Mouse (Mus musculus): ENCODE results near the gene Sacm1l. TPM values are rescaled to one million over a fixed set of nuclear protein-coding genes. Genes with fewer than 3 reads are reported as not detected.

The Sacm1l gene
- polyA plus RNA-seq, 1 experiment from 2014 or later: 43.9 TPM

DNA sequence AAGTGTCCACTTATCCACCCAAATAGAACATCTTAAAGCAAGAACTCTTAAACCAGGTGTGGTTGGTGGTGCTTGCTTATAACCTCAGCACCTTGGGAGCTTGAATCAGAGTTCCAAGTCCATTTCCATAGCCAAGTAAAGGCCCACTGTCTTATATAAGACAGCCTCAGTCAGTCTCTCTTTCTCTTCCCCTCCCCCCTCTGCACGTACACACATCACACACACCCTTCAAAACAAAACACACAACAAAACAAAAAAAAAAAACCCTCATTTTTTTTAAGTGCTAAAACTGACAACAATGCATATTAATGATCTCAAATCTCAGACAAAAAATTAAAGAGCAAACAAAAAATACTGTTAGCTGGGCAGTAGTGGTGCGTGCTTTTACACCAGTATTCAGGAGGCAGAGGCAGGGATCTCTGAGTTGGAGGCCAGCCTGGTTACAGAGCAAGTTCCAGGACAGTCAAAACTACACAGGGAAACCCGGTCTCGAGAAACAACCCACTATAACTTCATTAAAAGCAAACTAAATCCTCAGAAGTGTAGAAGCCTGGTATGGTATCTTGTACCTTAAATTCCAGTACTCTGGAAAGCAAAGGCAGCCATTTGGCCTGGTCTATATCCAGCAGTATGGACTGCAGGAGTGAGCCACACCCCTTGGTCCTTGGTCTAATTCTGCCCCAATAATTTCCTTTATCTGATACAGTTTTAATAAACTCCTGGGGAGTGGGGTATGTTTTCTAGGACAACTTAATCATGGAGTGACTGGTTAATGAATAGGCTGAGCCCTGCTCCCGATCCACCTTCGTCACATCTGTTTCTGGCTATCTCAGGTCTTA, 1.3 kb upstream of the Sacm1l start:
- peaks cover 31% of the 10 kb centered on the region for H3K4me1 ChIP-seq (replicated peaks)
- H3K36me3 ChIP-seq: no peaks in the 10 kb centered on the region
- H3K27ac ChIP-seq: peak overlapping the region; percentile 92
- peak overlapping the region; percentile 56 for H3K9ac ChIP-seq
- H3K4me2 ChIP-seq: peak overlapping the region; percentile 63
- ATAC-seq (replicated peaks; ENCODE audit: insufficient number of reproducible peaks, insufficient read depth, low FRiP score, low read depth): no peak
- peak overlapping the region; percentile 98 for H3K4me3 ChIP-seq
- WGBS: 32% methylated on average over 6 of the region's 6 CpGs
- no peaks in the 10 kb centered on the region for H3K9me3 ChIP-seq (replicated peaks)
- H3K27me3 ChIP-seq: no peaks in the 10 kb centered on the region

DNA sequence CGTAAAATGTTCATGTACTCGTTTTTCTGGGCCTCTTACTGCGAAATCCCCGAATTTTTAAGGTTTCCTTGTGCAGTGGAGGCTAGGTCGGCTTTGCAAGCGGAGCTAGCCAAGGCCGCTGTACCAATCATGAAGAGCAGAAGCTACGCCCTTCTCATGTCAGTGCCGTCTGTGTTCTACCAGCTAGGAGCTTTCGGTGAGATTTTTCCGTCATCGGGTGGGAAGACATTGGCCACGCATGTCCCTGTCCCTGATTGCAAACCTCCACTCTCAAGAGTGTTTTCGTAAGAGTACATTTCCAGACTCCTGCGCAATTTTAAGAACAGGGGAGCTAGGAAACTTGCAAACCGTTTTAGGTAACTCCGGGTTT, 648 bp upstream of the Sacm1l start:
- Histone ChIP-seq H3K27me3 (no peaks in the 10 kb centered on the region), H3K36me3 (no peaks in the 10 kb centered on the region), H3K4me3 (peak overlapping the region; percentile 98), H3K9ac (peak overlapping the region; percentile 56), H3K27ac (peak overlapping the region; percentile 92), H3K9me3 (replicated peaks) (no peaks in the 10 kb centered on the region), H3K4me2 (peak overlapping the region; percentile 63), H3K4me1 (replicated peaks) (peaks cover 31% of the 10 kb centered on the region)
- WGBS: under 1% methylated on average over 17 of the region's 17 CpGs
- ATAC-seq (replicated peaks; ENCODE audit: insufficient number of reproducible peaks, insufficient read depth, low FRiP score, low read depth): peak; percentile 19; the same call in 1 of the 2 replicates

DNA sequence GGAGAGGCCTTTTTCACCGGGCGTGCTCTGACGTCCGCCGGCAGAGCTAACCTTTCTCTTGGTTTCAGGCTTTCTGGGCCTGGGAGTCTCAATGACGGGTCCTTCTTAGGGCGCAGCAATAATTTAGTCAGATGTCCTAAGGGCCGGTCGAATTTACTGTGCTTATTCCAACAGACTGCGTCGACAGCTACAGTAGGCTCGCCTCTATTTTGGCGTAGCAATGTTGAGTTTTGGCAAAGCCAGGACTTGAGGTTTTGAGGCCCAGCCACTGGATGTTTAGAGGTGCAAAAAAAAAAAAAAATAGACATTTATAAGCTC, 558 bp downstream of the Sacm1l start:
- H3K9ac ChIP-seq: peak overlapping the region; percentile 99
- WGBS: under 1% methylated on average over 13 of the region's 13 CpGs
- H3K4me1 ChIP-seq (replicated peaks): peaks cover 28% of the 10 kb centered on the region
- peak overlapping the region; percentile 98 for H3K4me3 ChIP-seq
- peak overlapping the region; percentile 95 for H3K27ac ChIP-seq
- no peaks in the 10 kb centered on the region for H3K36me3 ChIP-seq
- H3K4me2 ChIP-seq: peak overlapping the region; percentile 60
- no peaks in the 10 kb centered on the region for H3K27me3 ChIP-seq
- H3K9me3 ChIP-seq (replicated peaks): no peaks in the 10 kb centered on the region
- ATAC-seq (replicated peaks; ENCODE audit: insufficient number of reproducible peaks, insufficient read depth, low FRiP score, low read depth): no peak

DNA sequence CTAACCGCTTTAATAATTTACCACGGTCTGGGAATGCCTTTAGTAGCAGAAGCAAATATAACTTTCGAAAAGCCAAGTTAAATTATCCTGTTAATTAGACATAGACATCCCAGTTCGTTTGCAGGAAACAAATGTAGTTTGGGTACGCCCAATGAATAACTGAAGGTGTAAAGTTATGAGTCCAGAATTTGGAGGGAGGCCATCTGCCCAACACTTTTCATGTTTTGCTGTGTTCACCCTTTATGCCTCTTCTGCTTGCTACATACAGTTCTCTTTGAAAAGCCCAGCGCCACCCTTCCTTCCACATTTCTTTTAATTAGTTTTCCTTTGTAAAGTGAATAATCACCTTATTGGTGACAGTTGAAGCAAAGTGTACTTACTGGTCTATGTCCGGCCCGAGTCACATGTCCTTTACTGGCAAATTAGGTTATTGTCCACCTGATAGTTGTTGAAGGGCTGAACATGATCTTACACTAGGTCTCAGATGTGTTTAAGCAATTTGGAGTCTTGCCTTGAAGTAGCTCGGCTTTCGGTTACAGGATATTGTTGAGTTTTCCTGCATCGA, 1.1 kb downstream of the Sacm1l start:
- H3K36me3 ChIP-seq: no peaks in the 10 kb centered on the region
- peak overlapping the region; percentile 60 for H3K4me2 ChIP-seq
- ATAC-seq (replicated peaks; ENCODE audit: insufficient number of reproducible peaks, insufficient read depth, low FRiP score, low read depth): no peak
- H3K9ac ChIP-seq: peak overlapping the region; percentile 99
- no peaks in the 10 kb centered on the region for H3K27me3 ChIP-seq
- H3K4me3 ChIP-seq: peak overlapping the region; percentile 98
- 35% methylated on average over 11 of the region's 11 CpGs for WGBS
- H3K27ac ChIP-seq: peak overlapping the region; percentile 95
- peaks cover 28% of the 10 kb centered on the region for H3K4me1 ChIP-seq (replicated peaks)
- H3K9me3 ChIP-seq (replicated peaks): no peaks in the 10 kb centered on the region

DNA sequence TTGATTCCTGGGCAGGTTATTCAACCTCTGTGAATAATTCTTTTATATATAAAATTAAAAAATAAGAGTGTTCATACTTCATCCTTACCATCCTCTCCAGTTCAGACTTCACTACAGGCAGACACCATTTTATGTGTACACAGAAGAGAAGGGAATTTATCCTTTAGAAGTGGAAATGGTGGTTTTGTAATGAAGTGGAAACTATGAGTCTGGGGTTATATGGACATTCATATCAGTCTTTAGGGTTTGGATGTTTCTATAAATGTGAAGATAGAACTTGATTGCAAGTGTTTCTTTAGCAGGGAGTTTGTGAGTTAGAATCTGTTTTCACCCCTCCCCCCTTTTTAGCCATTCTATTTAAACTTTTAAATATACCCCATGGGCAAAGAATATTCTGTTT, 1.7 kb downstream of the Sacm1l start:
- Histone ChIP-seq H3K9ac (peak overlapping the region; percentile 99; the same call in 1 of the 2 replicates), H3K4me3 (peak overlapping the region; percentile 98), H3K27ac (no peak overlapping the region), H3K36me3 (no peaks in the 10 kb centered on the region), H3K4me1 (replicated peaks) (peaks cover 28% of the 10 kb centered on the region), H3K27me3 (no peaks in the 10 kb centered on the region), H3K4me2 (peak overlapping the region; percentile 60), H3K9me3 (replicated peaks) (no peaks in the 10 kb centered on the region)
- no peak for ATAC-seq (replicated peaks; ENCODE audit: insufficient number of reproducible peaks, insufficient read depth, low FRiP score, low read depth)

DNA sequence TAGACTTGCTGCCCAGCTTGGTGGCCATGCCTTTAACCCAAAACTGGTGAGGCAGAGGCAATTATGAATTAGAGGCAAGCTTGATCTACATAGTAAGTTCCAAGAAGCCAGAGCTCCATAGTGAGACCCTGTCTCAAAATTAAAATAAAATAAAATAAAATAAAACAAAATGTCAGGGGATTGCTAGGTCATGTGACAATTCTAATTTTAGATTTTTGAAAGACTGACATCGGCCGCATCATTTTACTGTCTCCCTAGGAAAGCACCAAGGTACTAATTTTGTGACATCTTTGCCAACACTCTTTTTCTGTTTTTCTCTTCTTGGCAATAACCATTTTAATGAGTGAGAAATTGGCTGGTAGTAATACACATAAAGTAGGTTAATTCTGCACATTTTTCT, 7.1 kb downstream of the Sacm1l start:
- Histone ChIP-seq H3K9ac (no peak overlapping the region), H3K4me3 (no peak overlapping the region), H3K9me3 (replicated peaks) (no peaks in the 10 kb centered on the region), H3K36me3 (no peaks in the 10 kb centered on the region), H3K4me2 (no peak overlapping the region), H3K27me3 (no peaks in the 10 kb centered on the region), H3K4me1 (replicated peaks) (peaks cover 13% of the 10 kb centered on the region), H3K27ac (no peak overlapping the region)
- 83% methylated on average over 2 of the region's 2 CpGs for WGBS
- no peak for ATAC-seq (replicated peaks; ENCODE audit: insufficient number of reproducible peaks, insufficient read depth, low FRiP score, low read depth)

DNA sequence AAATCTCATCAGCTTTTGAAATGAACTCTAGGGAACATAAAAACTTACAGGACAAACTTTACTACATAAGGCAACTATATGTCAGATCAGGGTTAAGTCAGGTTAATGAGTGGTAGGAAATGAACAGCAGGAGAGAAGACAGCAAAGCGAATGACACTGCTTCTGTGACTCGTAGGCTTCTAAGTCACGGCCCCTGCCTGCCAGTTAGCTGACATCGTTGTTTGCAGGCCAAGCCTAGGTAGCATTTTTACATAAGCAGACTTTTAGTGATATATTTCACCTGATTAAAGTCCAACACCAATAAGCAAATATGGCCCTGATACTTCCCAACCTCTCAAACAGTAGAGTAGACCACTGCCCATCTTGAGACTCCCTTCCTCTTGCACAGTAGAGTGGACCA, 8.6 kb downstream of the Sacm1l start:
- Histone ChIP-seq H3K9me3 (replicated peaks) (no peaks in the 10 kb centered on the region), H3K4me3 (no peak overlapping the region), H3K9ac (no peak overlapping the region), H3K36me3 (no peaks in the 10 kb centered on the region), H3K4me1 (replicated peaks) (peaks cover 6% of the 10 kb centered on the region; the same call in 1 of the 2 replicates), H3K27me3 (no peaks in the 10 kb centered on the region), H3K4me2 (no peak overlapping the region), H3K27ac (no peak overlapping the region)
- WGBS: 56% methylated on average over 4 of the region's 4 CpGs
- ATAC-seq (replicated peaks; ENCODE audit: insufficient number of reproducible peaks, insufficient read depth, low FRiP score, low read depth): no peak

DNA sequence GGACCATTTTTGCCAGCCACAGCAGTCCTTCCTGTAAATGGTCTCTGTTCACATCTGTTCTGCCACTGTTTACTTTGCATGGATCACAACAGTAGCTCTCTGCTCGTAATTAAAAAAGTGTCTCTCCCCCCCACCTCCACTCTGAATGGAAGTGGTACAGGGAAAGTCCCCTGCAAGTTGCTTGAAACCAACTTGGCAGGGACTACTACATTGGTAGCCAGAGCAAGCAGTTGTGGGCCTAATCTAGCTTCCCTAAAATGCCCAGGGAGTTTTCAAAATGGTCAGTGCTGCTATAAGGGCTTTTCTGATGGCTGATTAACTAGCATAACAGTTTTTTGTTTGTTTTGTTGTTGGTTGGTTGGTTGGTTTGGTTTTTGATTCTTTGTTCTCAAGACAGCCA, 9.5 kb downstream of the Sacm1l start:
- H3K4me3 ChIP-seq: no peak overlapping the region
- peaks cover 6% of the 10 kb centered on the region; the same call in 1 of the 2 replicates for H3K4me1 ChIP-seq (replicated peaks)
- H3K9me3 ChIP-seq (replicated peaks): no peaks in the 10 kb centered on the region
- no peaks in the 10 kb centered on the region for H3K27me3 ChIP-seq
- 66% methylated on average over 1 of the region's 1 CpGs for WGBS
- H3K27ac ChIP-seq: no peak overlapping the region
- no peak overlapping the region for H3K9ac ChIP-seq
- ATAC-seq (replicated peaks; ENCODE audit: insufficient number of reproducible peaks, insufficient read depth, low FRiP score, low read depth): no peak
- H3K4me2 ChIP-seq: no peak overlapping the region
- peaks cover 6% of the 10 kb centered on the region; the same call in 1 of the 2 replicates for H3K36me3 ChIP-seq

DNA sequence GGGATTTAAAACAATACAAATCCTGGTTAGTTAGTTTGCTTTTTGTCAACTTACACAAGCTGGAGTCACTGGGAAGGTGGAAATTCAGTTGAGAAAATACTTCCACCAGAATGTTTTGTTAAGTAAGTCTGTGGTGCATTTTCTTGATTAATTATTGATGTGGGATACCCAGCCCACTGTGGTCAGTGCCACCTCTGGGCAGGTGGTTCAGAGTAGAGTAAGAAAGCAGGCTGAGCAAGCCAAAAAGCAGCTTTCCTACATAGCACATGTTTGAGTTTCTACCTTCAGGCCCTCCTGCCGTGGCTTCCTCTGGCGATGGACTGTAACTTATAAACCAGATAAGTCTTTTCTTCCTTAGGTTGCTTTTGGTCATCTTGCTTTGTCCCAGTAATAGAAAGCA, 10.3 kb downstream of the Sacm1l start:
- H3K4me3 ChIP-seq: no peak overlapping the region
- H3K27me3 ChIP-seq: no peaks in the 10 kb centered on the region
- no peak for ATAC-seq (replicated peaks; ENCODE audit: insufficient number of reproducible peaks, insufficient read depth, low FRiP score, low read depth)
- no peak overlapping the region for H3K9ac ChIP-seq
- H3K9me3 ChIP-seq (replicated peaks): no peaks in the 10 kb centered on the region
- H3K36me3 ChIP-seq: peaks cover 6% of the 10 kb centered on the region; the same call in 1 of the 2 replicates
- H3K4me1 ChIP-seq (replicated peaks): peaks cover 6% of the 10 kb centered on the region; the same call in 1 of the 2 replicates
- 75% methylated on average over 2 of the region's 2 CpGs for WGBS
- H3K4me2 ChIP-seq: no peak overlapping the region
- no peak overlapping the region for H3K27ac ChIP-seq

DNA sequence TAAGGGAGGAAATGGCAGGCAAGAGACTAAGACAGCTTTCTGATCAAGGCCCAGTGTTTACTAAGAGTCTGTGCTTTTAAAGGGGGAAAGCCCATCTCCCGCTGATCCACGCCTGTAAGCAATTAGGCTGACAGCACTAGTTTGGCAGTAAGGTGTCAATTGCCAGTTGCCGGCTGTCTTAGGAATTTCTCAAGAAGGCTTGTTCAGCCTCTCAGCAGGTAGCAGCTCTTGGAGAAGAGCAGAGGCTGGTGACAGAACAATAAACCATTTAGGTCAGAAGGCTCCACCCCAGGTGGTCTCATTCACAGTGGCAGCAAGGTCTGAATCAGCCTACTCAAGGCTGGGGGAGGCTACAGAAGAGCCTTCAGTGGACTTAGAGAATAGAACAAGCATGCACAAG, 25.0 kb downstream of the Sacm1l start:
- H3K4me3 ChIP-seq: no peak overlapping the region
- no peaks in the 10 kb centered on the region; the same call in 1 of the 2 replicates for H3K4me1 ChIP-seq (replicated peaks)
- H3K36me3 ChIP-seq: peaks cover 63% of the 10 kb centered on the region
- H3K9ac ChIP-seq: no peak overlapping the region
- 54% methylated on average over 3 of the region's 3 CpGs for WGBS
- H3K4me2 ChIP-seq: no peak overlapping the region
- no peak overlapping the region for H3K27ac ChIP-seq
- no peak for ATAC-seq (replicated peaks; ENCODE audit: insufficient number of reproducible peaks, insufficient read depth, low FRiP score, low read depth)
- no peaks in the 10 kb centered on the region for H3K9me3 ChIP-seq (replicated peaks)
- H3K27me3 ChIP-seq: no peaks in the 10 kb centered on the region

DNA sequence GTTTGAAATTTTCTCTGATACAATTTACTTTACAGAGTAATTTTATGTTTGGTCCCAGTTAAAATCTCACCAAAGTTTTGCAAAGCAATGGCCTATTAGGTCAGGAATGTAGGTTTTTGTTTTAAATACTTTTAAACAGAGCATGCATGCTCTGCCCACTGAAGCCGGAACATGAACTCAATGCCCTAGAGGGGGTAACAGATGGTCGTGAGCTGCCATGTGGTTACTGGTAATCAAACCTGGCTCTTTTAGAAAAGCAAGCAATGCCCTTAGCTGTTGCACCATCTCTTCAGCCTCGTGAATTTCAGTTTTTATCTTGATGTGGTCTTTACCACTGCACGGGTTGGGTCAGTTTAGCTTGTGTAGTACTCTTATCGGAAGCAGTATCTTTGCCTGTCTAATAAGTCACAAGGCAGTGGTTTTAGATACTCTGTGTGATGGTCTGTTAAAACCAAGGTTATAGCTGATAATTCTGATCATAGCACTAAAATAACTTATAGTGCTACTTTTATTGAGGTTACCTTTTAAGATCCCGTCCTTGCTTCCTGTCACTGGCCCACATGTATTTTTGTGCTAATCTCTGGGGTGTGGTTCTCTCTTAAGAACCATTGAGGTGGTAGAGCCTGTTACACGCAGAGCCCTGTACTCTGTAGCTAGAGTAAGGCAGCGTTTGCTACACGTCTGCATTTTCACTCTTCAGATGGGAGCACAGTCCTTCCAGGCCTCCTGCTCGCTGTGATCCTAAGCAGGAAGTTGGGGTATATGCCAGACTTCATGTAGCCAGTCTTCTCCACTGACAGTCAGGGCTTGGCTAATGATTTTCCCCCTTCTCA, 48.0 kb downstream of the Sacm1l start:
- 79% methylated on average over 10 of the region's 10 CpGs for WGBS
- ATAC-seq (replicated peaks; ENCODE audit: insufficient number of reproducible peaks, insufficient read depth, low FRiP score, low read depth): no peak
- Histone ChIP-seq H3K9ac (no peak overlapping the region), H3K4me3 (no peak overlapping the region), H3K4me2 (no peak overlapping the region), H3K36me3 (peaks cover 40% of the 10 kb centered on the region), H3K4me1 (replicated peaks) (no peaks in the 10 kb centered on the region), H3K9me3 (replicated peaks) (no peaks in the 10 kb centered on the region), H3K27ac (no peak overlapping the region), H3K27me3 (no peaks in the 10 kb centered on the region)
